Mouse (Mus musculus): ENCODE measurements at regions not wholly inside any gene's neighbourhood (a gene's known extent, or its start where the extent isn't known, plus 50 kb on each side); places are given as distances from the start of the nearest gene placed in this dataset.

DNA sequence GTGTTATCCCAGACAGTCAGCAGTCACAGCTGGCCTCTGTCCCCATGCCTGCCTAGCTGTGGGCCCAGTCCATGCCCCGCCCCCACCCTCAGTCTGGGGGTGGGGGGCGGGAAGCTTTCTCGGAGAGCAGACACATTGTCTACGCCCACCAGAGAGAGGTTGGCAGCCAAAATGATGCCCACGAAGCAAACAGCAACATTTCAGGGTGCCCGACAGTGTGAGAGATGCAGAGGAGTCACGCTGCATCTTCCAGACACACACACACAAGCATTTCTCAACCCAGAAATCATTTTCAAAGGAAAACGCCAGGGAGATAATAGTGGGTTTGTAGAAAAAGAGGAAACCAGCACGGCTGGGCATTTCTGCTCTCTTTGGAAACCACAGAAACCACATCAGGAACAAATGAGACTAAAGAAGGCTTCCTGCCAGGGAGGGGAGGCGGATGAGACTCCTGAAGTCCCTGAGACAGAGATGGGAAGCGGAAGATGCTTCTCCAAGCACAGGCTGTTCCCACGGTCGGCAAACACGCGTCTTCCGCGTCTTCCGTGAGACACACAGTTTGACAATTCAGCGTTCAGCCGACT, 152.1 kb upstream of the Agap1 start:
- Histone ChIP-seq H3K4me3 (no peak overlapping the region), H3K9me3 (replicated peaks) (no peaks in the 10 kb centered on the region), H3K4me1 (peaks cover 14% of the 10 kb centered on the region; the same call in 1 of the 2 replicates), H3K27ac (no peak overlapping the region), H3K36me3 (no peaks in the 10 kb centered on the region), H3K27me3 (ENCODE audit: low read depth, poor library complexity, severe bottlenecking) (peaks cover 5% of the 10 kb centered on the region; the same call in 1 of the 2 replicates)
- 72% methylated on average over 20 of the region's 20 CpGs for whole genome bisulfite sequencing
- DNase-seq (ENCODE audit: low spot score), result no peak

DNA sequence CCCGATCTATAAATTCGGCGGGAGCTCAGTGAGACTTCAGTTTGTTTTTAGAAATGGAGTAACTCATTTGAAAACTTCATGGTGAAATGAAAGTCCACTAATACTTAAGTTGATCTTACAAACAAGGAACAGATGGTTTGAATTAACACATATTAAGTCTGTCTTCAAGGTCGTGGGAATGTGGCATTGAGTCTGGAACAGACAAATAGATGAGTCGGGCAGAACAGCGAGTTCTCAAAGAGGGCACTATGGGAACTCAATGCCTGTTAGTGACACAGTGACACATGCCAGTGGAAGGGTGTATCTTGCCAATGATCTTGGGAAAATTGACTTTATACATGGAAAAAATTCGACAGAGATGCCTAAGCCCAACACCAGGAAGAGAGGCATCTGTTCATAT, 149.4 kb upstream of the Agap1 start:
- no peak for DNase-seq (ENCODE audit: low spot score)
- 66% methylated on average over 7 of the region's 7 CpGs for WGBS
- Histone ChIP-seq H3K36me3 (no peaks in the 10 kb centered on the region), H3K4me3 (no peak overlapping the region), H3K27me3 (ENCODE audit: low read depth, poor library complexity, severe bottlenecking) (peaks cover 5% of the 10 kb centered on the region; the same call in 1 of the 2 replicates), H3K9me3 (replicated peaks) (no peaks in the 10 kb centered on the region), H3K4me1 (peaks cover 9% of the 10 kb centered on the region), H3K27ac (no peak overlapping the region)

DNA sequence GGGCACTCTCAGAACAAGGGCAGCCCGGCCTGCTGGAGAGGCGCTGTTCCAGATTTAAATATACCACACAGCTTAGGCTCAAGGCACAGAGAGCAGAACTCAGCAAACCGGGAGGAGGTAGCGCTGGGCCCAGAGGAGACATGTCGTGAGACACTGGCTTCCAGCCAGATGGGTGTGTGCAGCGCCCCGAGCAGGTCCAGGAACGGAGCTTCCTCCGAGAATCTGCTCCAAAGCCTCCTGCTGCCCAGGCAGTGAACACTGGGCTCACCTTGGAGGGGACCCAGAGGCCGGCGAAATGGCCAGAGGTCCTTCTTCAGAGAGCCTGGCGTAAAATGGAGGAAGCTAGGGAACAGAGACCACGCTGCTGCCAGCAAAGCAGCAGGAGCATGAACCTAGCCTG, 145.8 kb upstream of the Agap1 start:
- Histone ChIP-seq H3K9me3 (replicated peaks) (no peaks in the 10 kb centered on the region), H3K36me3 (no peaks in the 10 kb centered on the region), H3K27ac (0 out of 2 replicates have a peak overlapping the region, but pooled peaks have one; percentile 20), H3K4me1 (peaks cover 6% of the 10 kb centered on the region), H3K27me3 (ENCODE audit: low read depth, poor library complexity, severe bottlenecking) (no peaks in the 10 kb centered on the region), H3K4me3 (no peak overlapping the region)
- no peak for DNase-seq (ENCODE audit: low spot score)
- 82% methylated on average over 13 of the region's 13 CpGs for WGBS

DNA sequence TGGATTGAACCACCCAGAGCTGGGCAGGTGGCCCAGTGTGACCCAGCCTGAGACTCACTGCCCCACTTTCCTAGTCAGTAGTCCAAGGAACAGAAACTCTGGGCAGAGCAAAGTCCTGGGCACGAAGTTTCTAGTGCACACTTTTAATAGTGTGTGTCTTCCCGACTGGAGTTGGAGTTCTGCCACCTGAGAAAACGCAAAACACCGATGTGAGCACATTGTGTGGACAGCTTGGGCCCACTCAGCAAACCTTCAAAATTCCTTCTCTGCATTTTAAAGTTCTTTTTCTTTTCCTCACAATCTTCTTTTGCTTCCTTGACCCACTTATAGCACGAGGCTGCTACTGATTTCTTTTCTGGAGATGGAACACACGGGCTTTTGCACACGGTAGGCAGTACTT, 141.5 kb upstream of the Agap1 start:
- Histone ChIP-seq H3K27ac (no peak overlapping the region), H3K4me3 (no peak overlapping the region), H3K27me3 (ENCODE audit: low read depth, poor library complexity, severe bottlenecking) (no peaks in the 10 kb centered on the region), H3K9me3 (replicated peaks) (no peaks in the 10 kb centered on the region), H3K4me1 (peaks cover 9% of the 10 kb centered on the region), H3K36me3 (no peaks in the 10 kb centered on the region)
- DNase-seq (ENCODE audit: low spot score), result no peak
- 88% methylated on average over 7 of the region's 7 CpGs for WGBS

DNA sequence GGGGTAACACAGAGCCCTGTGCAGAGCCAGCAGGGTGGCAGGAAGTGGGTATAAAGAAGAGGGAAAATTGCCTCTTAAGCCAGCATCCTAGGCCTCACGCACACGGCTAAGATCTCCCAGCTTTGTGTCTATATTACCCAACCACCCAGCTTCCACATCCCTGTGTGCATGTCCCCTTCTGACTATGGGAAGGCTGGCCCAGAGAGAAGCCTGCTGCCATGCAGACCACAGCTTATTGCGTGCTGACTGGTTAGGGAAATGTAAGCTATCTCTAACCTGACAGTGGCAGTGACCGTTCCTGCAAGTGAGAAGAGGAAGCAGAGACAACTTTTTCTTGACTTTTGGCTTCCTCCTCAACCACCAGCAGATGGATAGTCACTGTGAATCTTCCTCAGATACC, 136.7 kb upstream of the Agap1 start:
- H3K36me3 ChIP-seq, result no peaks in the 10 kb centered on the region
- no peaks in the 10 kb centered on the region for H3K9me3 ChIP-seq (replicated peaks)
- H3K4me3 ChIP-seq, result no peak overlapping the region
- H3K27ac ChIP-seq, result no peak overlapping the region
- WGBS, result 94% methylated on average over 4 of the region's 4 CpGs
- H3K27me3 ChIP-seq (ENCODE audit: low read depth, poor library complexity, severe bottlenecking), result no peaks in the 10 kb centered on the region
- DNase-seq (ENCODE audit: low spot score), result no peak
- 0 out of 2 replicates have a peak, but pooled peaks cover 3% of the 10 kb centered on the region for H3K4me1 ChIP-seq

DNA sequence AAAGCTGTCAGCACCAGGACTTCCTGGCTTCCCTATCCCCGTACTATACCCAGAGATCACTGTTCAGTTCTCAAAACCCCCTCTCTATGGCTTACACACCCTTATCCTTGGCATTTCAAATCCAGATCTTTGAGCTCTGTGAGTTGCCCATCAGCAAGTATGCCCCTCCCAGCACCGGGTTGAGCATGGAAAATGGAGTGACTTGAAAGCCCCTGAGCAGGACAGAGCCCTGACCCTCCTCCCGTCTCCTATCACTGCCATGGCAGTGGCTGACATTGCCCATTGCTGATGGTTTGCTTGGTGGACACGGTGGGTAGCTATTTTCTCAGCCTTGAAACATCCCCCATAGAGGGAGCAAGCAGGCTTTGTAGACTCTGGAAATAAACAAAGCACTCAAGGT, 135.9 kb upstream of the Agap1 start:
- H3K27me3 ChIP-seq (ENCODE audit: low read depth, poor library complexity, severe bottlenecking), result no peaks in the 10 kb centered on the region
- 80% methylated on average over 4 of the region's 4 CpGs for WGBS
- H3K4me1 ChIP-seq, result 0 out of 2 replicates have a peak, but pooled peaks cover 3% of the 10 kb centered on the region
- H3K4me3 ChIP-seq, result no peak overlapping the region
- DNase-seq (ENCODE audit: low spot score), result no peak
- no peak overlapping the region for H3K27ac ChIP-seq
- H3K9me3 ChIP-seq (replicated peaks), result no peaks in the 10 kb centered on the region
- H3K36me3 ChIP-seq, result no peaks in the 10 kb centered on the region

DNA sequence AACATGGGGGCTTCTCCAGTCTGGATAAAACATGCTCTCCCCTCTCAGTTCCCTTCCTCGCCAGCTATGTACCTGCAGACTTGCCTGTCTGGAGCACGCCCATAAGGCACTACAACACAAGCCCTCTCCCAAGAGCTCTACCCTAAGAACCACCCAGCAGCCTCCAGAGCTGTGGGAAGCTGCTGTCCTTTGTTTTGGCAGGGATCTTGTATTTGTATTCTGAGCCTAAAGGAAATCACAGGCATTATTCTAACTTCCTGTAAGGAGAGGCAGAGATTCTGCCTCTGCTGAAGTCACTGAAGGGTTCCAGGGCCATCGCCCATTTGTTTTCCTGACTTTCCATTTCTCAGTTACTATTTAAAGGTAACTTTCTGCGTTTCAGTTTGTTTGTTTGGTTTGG, 132.0 kb upstream of the Agap1 start:
- DNase-seq (ENCODE audit: low spot score), result no peak
- H3K36me3 ChIP-seq, result no peaks in the 10 kb centered on the region
- no peaks in the 10 kb centered on the region for H3K9me3 ChIP-seq (replicated peaks)
- H3K4me1 ChIP-seq, result no peaks in the 10 kb centered on the region
- no peak overlapping the region for H3K4me3 ChIP-seq
- H3K27me3 ChIP-seq (ENCODE audit: low read depth, poor library complexity, severe bottlenecking), result no peaks in the 10 kb centered on the region
- H3K27ac ChIP-seq, result no peak overlapping the region
- 67% methylated on average over 4 of the region's 4 CpGs for WGBS

DNA sequence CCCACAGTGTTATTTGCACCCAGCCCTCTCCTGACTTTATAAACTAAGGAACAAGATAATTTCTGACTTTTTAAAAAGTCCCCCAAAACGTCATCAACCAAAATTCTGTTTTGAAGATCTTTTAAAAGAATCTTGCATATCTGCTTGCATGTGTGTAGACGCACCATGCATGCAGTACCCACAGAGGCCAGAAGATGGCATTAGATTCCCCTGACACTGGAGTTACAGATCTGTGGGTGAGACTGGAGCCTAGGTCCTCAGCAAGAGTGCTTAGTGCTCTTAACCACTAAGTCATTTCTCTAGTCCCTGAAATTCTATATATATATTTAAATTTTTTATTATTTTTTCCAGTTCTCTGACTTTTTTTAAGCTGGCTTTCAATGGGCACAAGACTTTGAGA, 131.5 kb upstream of the Agap1 start:
- no peaks in the 10 kb centered on the region for H3K27me3 ChIP-seq (ENCODE audit: low read depth, poor library complexity, severe bottlenecking)
- no peaks in the 10 kb centered on the region for H3K36me3 ChIP-seq
- no peaks in the 10 kb centered on the region for H3K9me3 ChIP-seq (replicated peaks)
- peak; percentile 73 for DNase-seq (ENCODE audit: low spot score)
- WGBS, result 39% methylated on average over 2 of the region's 2 CpGs
- H3K4me3 ChIP-seq, result no peak overlapping the region
- no peaks in the 10 kb centered on the region for H3K4me1 ChIP-seq
- H3K27ac ChIP-seq, result no peak overlapping the region

DNA sequence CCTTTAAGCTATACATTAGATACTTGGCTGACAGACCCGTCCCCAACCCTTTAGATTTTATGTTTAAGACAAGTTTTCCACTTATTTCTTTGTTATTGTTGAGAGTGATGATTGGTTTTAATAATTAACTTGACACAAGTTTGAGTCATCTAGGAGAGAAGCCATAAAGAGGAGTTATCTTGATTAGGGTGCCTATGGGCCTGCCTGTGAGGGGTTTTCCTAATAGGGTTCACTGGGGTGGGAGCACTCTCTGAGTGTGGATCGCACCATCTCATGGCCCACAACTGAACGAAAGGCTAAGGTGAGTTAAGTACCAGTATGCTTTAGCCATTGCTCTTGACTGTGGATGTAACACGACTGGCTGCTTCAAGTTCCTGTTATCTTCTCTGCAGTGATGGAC, 123.3 kb upstream of the Agap1 start:
- H3K27me3 ChIP-seq (ENCODE audit: low read depth, poor library complexity, severe bottlenecking), result no peaks in the 10 kb centered on the region
- H3K4me1 ChIP-seq, result no peaks in the 10 kb centered on the region
- WGBS, result 93% methylated on average over 4 of the region's 4 CpGs
- no peak overlapping the region for H3K4me3 ChIP-seq
- H3K27ac ChIP-seq, result no peak overlapping the region
- H3K36me3 ChIP-seq, result no peaks in the 10 kb centered on the region
- no peak for DNase-seq (ENCODE audit: low spot score)
- H3K9me3 ChIP-seq (replicated peaks), result no peaks in the 10 kb centered on the region

DNA sequence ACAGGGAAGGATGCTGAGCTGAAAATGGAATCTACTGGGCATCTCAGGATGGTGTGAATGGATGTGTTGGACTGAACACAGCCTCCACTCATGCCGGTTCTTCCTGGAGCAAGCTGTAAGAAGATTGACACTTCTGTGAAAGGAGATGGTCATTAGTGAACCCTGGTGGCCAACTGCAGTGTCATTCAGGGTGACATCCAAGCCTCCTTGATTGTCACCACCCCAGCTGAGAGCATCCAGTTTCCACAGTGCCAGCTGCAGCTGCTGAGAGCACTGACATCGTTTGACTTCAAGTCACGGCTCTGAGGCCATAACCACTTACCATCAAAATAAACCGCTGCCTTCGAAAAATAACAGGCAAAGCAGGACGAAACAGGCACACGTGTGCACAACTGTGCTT, 121.9 kb upstream of the Agap1 start:
- no peak for DNase-seq (ENCODE audit: low spot score)
- 76% methylated on average over 7 of the region's 7 CpGs for WGBS
- no peak overlapping the region for H3K4me3 ChIP-seq
- H3K27ac ChIP-seq, result no peak overlapping the region
- no peaks in the 10 kb centered on the region for H3K36me3 ChIP-seq
- H3K9me3 ChIP-seq (replicated peaks), result no peaks in the 10 kb centered on the region
- H3K4me1 ChIP-seq, result no peaks in the 10 kb centered on the region
- no peaks in the 10 kb centered on the region for H3K27me3 ChIP-seq (ENCODE audit: low read depth, poor library complexity, severe bottlenecking)

DNA sequence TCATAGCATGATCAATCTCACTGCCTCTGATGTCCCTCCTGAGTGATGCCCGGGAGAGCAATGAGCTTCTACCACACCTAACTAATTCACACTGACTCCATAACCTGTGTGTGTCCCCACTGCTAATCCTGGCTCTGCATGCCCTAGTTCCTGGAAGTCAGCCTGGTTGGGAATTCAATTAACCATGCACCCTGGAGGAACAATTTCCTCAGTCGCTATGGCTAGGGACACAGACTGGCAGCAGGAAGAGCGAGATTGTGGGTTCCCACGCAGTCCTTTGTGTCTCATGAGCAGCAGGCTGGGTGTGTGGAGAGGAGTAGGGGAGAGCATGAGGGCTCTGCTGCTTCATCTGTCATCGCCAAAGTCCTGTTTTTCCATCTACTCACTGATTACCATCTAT, 116.7 kb upstream of the Agap1 start:
- Histone ChIP-seq H3K36me3 (no peaks in the 10 kb centered on the region), H3K27me3 (ENCODE audit: low read depth, poor library complexity, severe bottlenecking) (no peaks in the 10 kb centered on the region), H3K9me3 (replicated peaks) (no peaks in the 10 kb centered on the region), H3K27ac (no peak overlapping the region), H3K4me3 (no peak overlapping the region), H3K4me1 (no peaks in the 10 kb centered on the region)
- DNase-seq (ENCODE audit: low spot score), result no peak
- WGBS, result 86% methylated on average over 5 of the region's 5 CpGs

DNA sequence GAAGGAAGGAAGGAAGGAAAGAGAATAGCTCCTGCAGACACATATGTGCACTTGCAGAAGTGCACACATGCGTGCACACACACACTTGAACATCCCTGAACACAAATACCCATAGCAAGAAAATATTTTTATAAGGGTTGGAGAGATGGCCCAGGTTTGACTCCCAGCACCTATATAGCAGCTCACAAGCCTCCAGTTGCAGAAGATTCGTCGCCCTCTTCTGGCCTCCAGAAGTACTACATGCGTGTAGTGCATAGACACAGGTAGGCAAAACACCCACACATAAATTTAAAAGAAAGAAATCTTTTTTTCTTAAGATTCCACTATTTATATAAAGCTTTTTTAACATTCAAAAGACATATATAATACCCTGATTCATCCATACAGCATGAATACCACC, 111.8 kb upstream of the Agap1 start:
- Histone ChIP-seq H3K27me3 (ENCODE audit: low read depth, poor library complexity, severe bottlenecking) (no peaks in the 10 kb centered on the region), H3K27ac (no peak overlapping the region), H3K4me3 (no peak overlapping the region), H3K9me3 (replicated peaks) (no peaks in the 10 kb centered on the region), H3K36me3 (no peaks in the 10 kb centered on the region), H3K4me1 (no peaks in the 10 kb centered on the region)
- DNase-seq (ENCODE audit: low spot score), result no peak
- WGBS, result 33% methylated on average over 4 of the region's 4 CpGs

DNA sequence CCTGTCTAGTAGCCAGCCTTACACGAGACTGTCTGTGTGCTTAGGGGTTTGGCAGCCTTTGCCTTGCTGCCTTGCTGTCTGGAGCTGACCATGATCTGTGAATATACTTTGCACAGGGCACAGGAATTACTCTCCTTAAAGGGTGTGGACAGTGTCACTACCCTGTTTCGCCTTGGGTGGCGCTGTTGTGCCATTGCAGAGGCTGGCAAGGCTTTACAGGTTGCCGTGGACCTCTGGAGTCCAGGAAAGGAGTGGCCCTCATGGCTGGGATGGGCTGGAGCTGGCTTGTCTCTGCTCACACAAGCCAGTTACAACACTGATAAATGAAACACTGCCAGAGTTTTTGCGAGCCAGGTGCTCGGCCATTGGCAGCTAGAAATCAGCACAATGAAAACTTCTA, 110.1 kb upstream of the Agap1 start:
- H3K27me3 ChIP-seq (ENCODE audit: low read depth, poor library complexity, severe bottlenecking), result no peaks in the 10 kb centered on the region
- H3K36me3 ChIP-seq, result no peaks in the 10 kb centered on the region
- no peaks in the 10 kb centered on the region for H3K9me3 ChIP-seq (replicated peaks)
- H3K4me3 ChIP-seq, result no peak overlapping the region
- DNase-seq (ENCODE audit: low spot score), result peak; percentile 66
- no peaks in the 10 kb centered on the region for H3K4me1 ChIP-seq
- WGBS, result 41% methylated on average over 6 of the region's 6 CpGs
- H3K27ac ChIP-seq, result no peak overlapping the region

DNA sequence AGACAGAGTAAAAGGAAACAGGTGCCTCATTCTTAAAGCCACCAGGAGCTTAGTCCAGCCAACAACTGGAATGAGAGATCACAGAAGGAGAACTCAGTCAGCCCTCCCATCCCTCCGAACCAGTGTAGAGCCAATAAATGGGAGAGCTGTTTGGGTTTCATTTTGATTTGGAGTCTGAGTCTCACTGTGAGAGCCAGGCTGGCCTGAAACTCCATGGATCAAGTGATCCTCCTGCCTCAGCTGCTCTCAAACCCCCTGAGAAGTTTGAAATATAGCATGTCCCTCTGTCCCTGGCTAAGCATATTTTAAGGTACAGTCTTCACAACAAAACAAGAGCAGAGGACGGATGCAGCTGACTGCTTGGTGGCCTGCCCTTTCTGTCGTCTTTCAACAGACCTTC, 107.3 kb upstream of the Agap1 start:
- no peaks in the 10 kb centered on the region for H3K4me1 ChIP-seq
- H3K36me3 ChIP-seq, result no peaks in the 10 kb centered on the region
- no peaks in the 10 kb centered on the region for H3K27me3 ChIP-seq (ENCODE audit: low read depth, poor library complexity, severe bottlenecking)
- no peak overlapping the region for H3K4me3 ChIP-seq
- no peak overlapping the region for H3K27ac ChIP-seq
- 77% methylated on average over 3 of the region's 3 CpGs for WGBS
- DNase-seq (ENCODE audit: low spot score), result no peak
- H3K9me3 ChIP-seq (replicated peaks), result no peaks in the 10 kb centered on the region
